Mouse (Mus musculus) cortical plate, adult 2 months (tissue): Measurements from ENCODE around the gene Fam20b.

ENCODE experiments used
- CTCF ChIP-seq: fragments of 200-500 bp; IDR thresholded peaks from 2 replicates; pipeline ENCODE4 v1.5.1; 2011; ENCODE audit warnings: mild to moderate bottlenecking, control low read depth, low read length; ENCODE audit not compliant: insufficient read depth; ENCODE audit errors: extremely low read depth
- POLR2A ChIP-seq: fragments of 200-500 bp; IDR thresholded peaks from 2 replicates; pipeline ENCODE4 v1.6.1; 2011; ENCODE audit warnings: mild to moderate bottlenecking, low read length, control low read depth; ENCODE audit not compliant: insufficient read depth; ENCODE audit errors: extremely low read depth

DNA sequence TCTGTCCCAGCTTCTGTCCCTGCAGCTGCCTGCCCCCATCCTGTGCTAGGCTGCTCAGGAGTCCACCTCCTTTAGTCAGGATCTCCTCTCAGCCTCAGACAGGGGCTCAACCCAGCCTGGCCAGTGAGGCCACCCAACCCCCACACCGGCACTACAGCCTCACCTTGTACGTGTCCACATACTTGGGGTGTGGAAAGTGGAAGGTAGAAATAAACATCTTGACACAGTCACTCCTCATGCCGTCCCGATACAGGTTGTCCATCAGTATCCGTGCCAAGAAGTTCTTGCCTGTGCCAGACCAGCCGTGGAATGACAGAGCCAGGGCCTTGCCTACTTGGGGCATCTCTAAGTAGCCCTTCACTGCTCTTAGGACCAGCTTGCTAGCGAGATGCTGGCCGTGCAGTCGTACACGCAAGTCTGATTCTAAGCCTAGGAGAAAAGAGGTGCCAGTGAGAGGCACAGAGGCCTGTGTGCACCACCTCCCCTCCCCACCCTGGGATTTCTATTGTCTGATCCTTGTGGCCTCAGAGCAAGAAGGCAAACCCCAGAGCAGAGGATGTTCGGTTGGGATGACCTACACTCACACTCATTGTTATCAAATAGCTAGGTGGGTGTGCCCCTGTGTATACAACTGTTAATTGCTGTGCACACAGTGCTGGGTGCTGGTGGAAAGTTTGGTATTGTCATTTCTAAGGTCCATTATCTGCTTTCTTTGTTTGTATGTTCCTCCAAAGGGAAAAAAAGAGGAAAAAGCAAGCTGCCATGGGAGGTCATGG, 49.5 kb downstream of the Fam20b start:
- TF ChIP-seq POLR2A (no peak), CTCF (no peak)
